Mouse (Mus musculus): ENCODE measurements around the gene Zfp428. TPM values are rescaled to one million over a fixed set of nuclear protein-coding genes. Genes with fewer than 3 reads are reported as not detected.

The Zfp428 gene
- total and polyA plus RNA-seq, 2 experiments from 2014 or later, result 24.8 to 39.3 TPM

DNA sequence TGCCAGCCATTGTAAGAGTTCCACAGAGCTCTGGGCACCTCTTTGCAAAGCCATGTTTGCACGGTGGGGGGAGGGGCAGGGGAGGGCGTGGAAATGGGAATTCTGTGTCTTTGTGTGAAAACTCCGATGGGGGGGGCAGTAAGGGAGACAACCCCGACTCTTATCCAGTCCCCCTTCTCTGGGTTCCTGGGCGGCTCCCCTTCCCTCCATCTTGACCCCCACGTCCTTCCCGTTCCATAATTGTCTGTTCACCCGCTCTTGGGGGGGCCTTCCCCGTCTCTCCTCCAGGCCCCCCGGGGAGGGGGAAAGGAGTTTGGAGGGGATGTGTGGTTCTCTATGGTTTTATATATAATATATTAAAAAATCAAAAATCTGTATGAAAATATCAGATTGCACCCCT, 2.8 kb upstream of the Zfp428 start:
- peaks cover 33% of the 10 kb centered on the region for H3K27me3 ChIP-seq (ENCODE audit: control insufficient read depth, insufficient read depth, low read length)
- H3K4me2 ChIP-seq (ENCODE audit: low read depth, low read length), result peak overlapping the region; percentile 30
- TF ChIP-seq CTCF (IDR thresholded peaks at IDR 0.05; ENCODE audit: low read depth) (no peak), EP300 (IDR thresholded peaks at IDR 0.05; ENCODE audit: low read depth) (no peak)
- DNase-seq (ENCODE audit: low spot score) (no peak), ATAC-seq (ENCODE audit: insufficient read depth, low read depth) (no peak)
- no peak overlapping the region for H3K9ac ChIP-seq (replicated peaks; ENCODE audit: low read depth, low read length)
- peaks cover 31% of the 10 kb centered on the region for H3K4me1 ChIP-seq (ENCODE audit: control insufficient read depth, insufficient read depth)
- H3K9me3 ChIP-seq (replicated peaks; ENCODE audit: control insufficient read depth, low read length), result no peaks in the 10 kb centered on the region
- no peak overlapping the region for H3K27ac ChIP-seq (ENCODE audit: low read depth)
- no peaks in the 10 kb centered on the region for H3K36me3 ChIP-seq (replicated peaks; ENCODE audit: control insufficient read depth, insufficient read depth, low read length)
- no peak overlapping the region for H3K4me3 ChIP-seq (ENCODE audit: low read depth, low read length)
- 17% methylated on average over 10 of the region's 10 CpGs for WGBS

DNA sequence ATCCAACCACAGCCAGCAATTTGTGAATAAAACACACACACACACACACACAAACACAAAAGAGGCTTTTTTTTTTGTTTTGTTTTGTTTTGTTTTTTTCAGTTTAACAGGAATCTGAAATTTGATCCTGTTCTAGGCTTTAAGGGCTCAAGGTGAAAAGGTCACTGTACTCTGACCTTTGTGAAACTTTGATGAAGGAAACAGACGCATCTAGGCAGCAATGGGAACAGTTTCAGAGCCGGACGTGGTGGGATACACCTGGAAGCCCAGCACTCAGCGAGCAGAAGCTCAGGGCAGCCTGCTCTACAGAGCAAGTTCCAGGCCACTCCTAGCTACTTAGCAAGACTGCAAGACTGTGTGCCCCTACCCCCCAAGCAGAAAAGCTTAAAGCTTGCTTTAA, 1.9 kb upstream of the Zfp428 start:
- peaks cover 25% of the 10 kb centered on the region for H3K27me3 ChIP-seq (ENCODE audit: control insufficient read depth, insufficient read depth, low read length)
- no peak for DNase-seq (ENCODE audit: low spot score)
- no peak overlapping the region for H3K4me3 ChIP-seq (ENCODE audit: low read depth, low read length)
- H3K9ac ChIP-seq (replicated peaks; ENCODE audit: low read depth, low read length), result no peak overlapping the region
- ATAC-seq (ENCODE audit: insufficient read depth, low read depth), result no peak
- H3K9me3 ChIP-seq (replicated peaks; ENCODE audit: control insufficient read depth, low read length), result no peaks in the 10 kb centered on the region
- WGBS, result 39% methylated on average over 4 of the region's 4 CpGs
- TF ChIP-seq CTCF (IDR thresholded peaks at IDR 0.05; ENCODE audit: low read depth) (no peak), EP300 (IDR thresholded peaks at IDR 0.05; ENCODE audit: low read depth) (no peak)
- peak overlapping the region; percentile 98 for H3K27ac ChIP-seq (ENCODE audit: low read depth)
- no peaks in the 10 kb centered on the region for H3K36me3 ChIP-seq (replicated peaks; ENCODE audit: control insufficient read depth, insufficient read depth, low read length)
- H3K4me2 ChIP-seq (ENCODE audit: low read depth, low read length), result no peak overlapping the region
- peaks cover 31% of the 10 kb centered on the region for H3K4me1 ChIP-seq (ENCODE audit: control insufficient read depth, insufficient read depth)

- H3K36me3 ChIP-seq (replicated peaks; ENCODE audit: control insufficient read depth, insufficient read depth, low read length), result no peaks in the 10 kb centered on the region
- peak overlapping the region; percentile 64 for H3K4me3 ChIP-seq (ENCODE audit: low read depth, low read length)
- no peak for ATAC-seq (ENCODE audit: insufficient read depth, low read depth)
- WGBS, result 33% methylated on average over 15 of the region's 15 CpGs
- peak overlapping the region; percentile 98 for H3K27ac ChIP-seq (ENCODE audit: low read depth)
- H3K27me3 ChIP-seq (ENCODE audit: control insufficient read depth, insufficient read depth, low read length), result peaks cover 18% of the 10 kb centered on the region
- no peak for DNase-seq (ENCODE audit: low spot score)
- TF ChIP-seq EP300 (IDR thresholded peaks at IDR 0.05; ENCODE audit: low read depth), result no peak
- TF ChIP-seq CTCF (IDR thresholded peaks at IDR 0.05; ENCODE audit: low read depth), result no peak
- H3K9me3 ChIP-seq (replicated peaks; ENCODE audit: control insufficient read depth, low read length), result no peaks in the 10 kb centered on the region
- peak overlapping the region; percentile 97 for H3K4me2 ChIP-seq (ENCODE audit: low read depth, low read length)
- H3K4me1 ChIP-seq (ENCODE audit: control insufficient read depth, insufficient read depth), result peaks cover 31% of the 10 kb centered on the region
- H3K9ac ChIP-seq (replicated peaks; ENCODE audit: low read depth, low read length), result peak overlapping the region; percentile 33; the same call in 1 of the 2 replicates
These were observed 1.2 kb upstream of the Zfp428 start for GRCm38 (mm10) chr7:24505447-24506064.

DNA sequence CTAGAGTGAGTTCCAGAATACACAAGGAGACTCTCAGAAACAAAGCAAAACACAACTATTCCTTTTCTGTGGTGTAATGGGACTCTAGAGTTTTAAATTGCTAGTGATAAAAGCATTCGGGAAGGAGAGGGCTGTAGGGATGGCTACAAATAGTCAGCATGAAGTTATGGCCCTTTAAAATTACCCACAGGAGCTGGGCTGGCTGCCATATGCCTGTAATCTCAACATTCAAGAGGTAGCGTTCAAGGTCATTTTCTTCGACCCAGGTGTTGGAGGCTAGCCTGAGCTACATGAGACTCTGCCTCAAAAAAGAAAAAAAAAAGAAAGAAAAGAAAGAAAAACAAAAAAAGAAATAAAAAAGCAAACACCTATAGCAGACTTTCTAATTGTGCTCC, 744 bp upstream of the Zfp428 start:
- H3K4me3 ChIP-seq (ENCODE audit: low read depth, low read length), result peak overlapping the region; percentile 64
- WGBS, result 11% methylated on average over 3 of the region's 3 CpGs
- peaks cover 15% of the 10 kb centered on the region for H3K27me3 ChIP-seq (ENCODE audit: control insufficient read depth, insufficient read depth, low read length)
- H3K36me3 ChIP-seq (replicated peaks; ENCODE audit: control insufficient read depth, insufficient read depth, low read length), result no peaks in the 10 kb centered on the region
- H3K4me2 ChIP-seq (ENCODE audit: low read depth, low read length), result peak overlapping the region; percentile 97
- TF ChIP-seq CTCF (IDR thresholded peaks at IDR 0.05; ENCODE audit: low read depth) (no peak), EP300 (IDR thresholded peaks at IDR 0.05; ENCODE audit: low read depth) (no peak)
- no peak; the same call in 1 of the 2 replicates for ATAC-seq (ENCODE audit: insufficient read depth, low read depth)
- no peaks in the 10 kb centered on the region for H3K9me3 ChIP-seq (replicated peaks; ENCODE audit: control insufficient read depth, low read length)
- H3K4me1 ChIP-seq (ENCODE audit: control insufficient read depth, insufficient read depth), result peaks cover 31% of the 10 kb centered on the region
- peak; percentile 54 for DNase-seq (ENCODE audit: low spot score)
- H3K9ac ChIP-seq (replicated peaks; ENCODE audit: low read depth, low read length), result peak overlapping the region; percentile 90; the same call in 1 of the 2 replicates
- peak overlapping the region; percentile 98 for H3K27ac ChIP-seq (ENCODE audit: low read depth)

- no peaks in the 10 kb centered on the region for H3K36me3 ChIP-seq (replicated peaks; ENCODE audit: control insufficient read depth, insufficient read depth, low read length)
- DNase-seq (ENCODE audit: low spot score), result peak; percentile 89
- H3K4me2 ChIP-seq (ENCODE audit: low read depth, low read length), result peak overlapping the region; percentile 97
- peaks cover 13% of the 10 kb centered on the region for H3K27me3 ChIP-seq (ENCODE audit: control insufficient read depth, insufficient read depth, low read length)
- peak overlapping the region; percentile 98 for H3K27ac ChIP-seq (ENCODE audit: low read depth)
- H3K9ac ChIP-seq (replicated peaks; ENCODE audit: low read depth, low read length), result peak overlapping the region; percentile 90
- peak overlapping the region; percentile 64 for H3K4me3 ChIP-seq (ENCODE audit: low read depth, low read length)
- H3K9me3 ChIP-seq (replicated peaks; ENCODE audit: control insufficient read depth, low read length), result no peaks in the 10 kb centered on the region
- peaks cover 31% of the 10 kb centered on the region for H3K4me1 ChIP-seq (ENCODE audit: control insufficient read depth, insufficient read depth)
- TF ChIP-seq CTCF (IDR thresholded peaks at IDR 0.05; ENCODE audit: low read depth) (no peak), EP300 (IDR thresholded peaks at IDR 0.05; ENCODE audit: low read depth) (no peak)
- 4% methylated on average over 12 of the region's 12 CpGs for WGBS
- peak; percentile 24 for ATAC-seq (ENCODE audit: insufficient read depth, low read depth)
These were observed 349 bp upstream of the Zfp428 start for GRCm38 (mm10) chr7:24506476-24506837.

- ATAC-seq (ENCODE audit: insufficient read depth, low read depth) (no peak), DNase-seq (ENCODE audit: low spot score) (no peak)
- TF ChIP-seq CTCF (IDR thresholded peaks at IDR 0.05; ENCODE audit: low read depth), result no peak
- TF ChIP-seq EP300 (IDR thresholded peaks at IDR 0.05; ENCODE audit: low read depth), result 0 out of 2 replicates have a peak, but pooled peaks have one; percentile 7
- peak overlapping the region; percentile 97 for H3K4me2 ChIP-seq (ENCODE audit: low read depth, low read length)
- peak overlapping the region; percentile 98 for H3K27ac ChIP-seq (ENCODE audit: low read depth)
- peak overlapping the region; percentile 64 for H3K4me3 ChIP-seq (ENCODE audit: low read depth, low read length)
- peak overlapping the region; percentile 90 for H3K9ac ChIP-seq (replicated peaks; ENCODE audit: low read depth, low read length)
- no peaks in the 10 kb centered on the region for H3K36me3 ChIP-seq (replicated peaks; ENCODE audit: control insufficient read depth, insufficient read depth, low read length)
- under 1% methylated on average over 20 of the region's 20 CpGs for WGBS
- 0 out of 2 replicates have a peak, but pooled peaks cover 5% of the 10 kb centered on the region for H3K27me3 ChIP-seq (ENCODE audit: control insufficient read depth, insufficient read depth, low read length)
- no peaks in the 10 kb centered on the region for H3K9me3 ChIP-seq (replicated peaks; ENCODE audit: control insufficient read depth, low read length)
- H3K4me1 ChIP-seq (ENCODE audit: control insufficient read depth, insufficient read depth), result peaks cover 31% of the 10 kb centered on the region
These were observed 914 bp downstream of the Zfp428 start for GRCm38 (mm10) chr7:24507726-24508114.

Data from heart, postnatal 0 days (tissue).